Mouse (Mus musculus) thymus, postnatal 0 days (tissue): Measurements from ENCODE around the gene Phf12. TPM values are rescaled to one million over a fixed set of nuclear protein-coding genes. Genes with fewer than 3 reads are reported as not detected.
A peak's percentile ranks its signal among the peaks of the same experiment; 100 is the strongest.

Source experiments
- DNase-seq: peaks from one replicate; pipeline ENCODE4 v3.0.0-alpha.2; 2015; ENCODE audit warnings: low spot score
- polyA plus RNA-seq: library from polyadenylated mRNA; unstranded; fragments of >200 nt; fragmentation: Nextera tagmentation; extraction: Ambion mirVana; gene quantifications from 2 replicates; pipeline ENCODE4 v1.2.1, GENCODE M21; 2015

Phf12 gene
- polyA plus RNA-seq, 1 experiment from 2014 or later = 18.4 TPM

GRCm38 (mm10) chr11:77970718-77971117 is 11.8 kb upstream of the Phf12 start:
- DNase-seq = no peak

GRCm38 (mm10) chr11:77973520-77973919 is 9.0 kb upstream of the Phf12 start:
- DNase-seq = no peak

- no peak for DNase-seq
Measured at GRCm38 (mm10) chr11:77974325-77974724, 8.2 kb upstream of the Phf12 start.

GRCm38 (mm10) chr11:77975873-77976272 is 6.7 kb upstream of the Phf12 start:
- DNase-seq = no peak

GRCm38 (mm10) chr11:77978161-77978560 is 4.4 kb upstream of the Phf12 start:
- DNase-seq = no peak

GRCm38 (mm10) chr11:77979221-77979809 is 3.2 kb upstream of the Phf12 start:
- DNase-seq = no peak

GRCm38 (mm10) chr11:77980281-77981204 is 2.0 kb upstream of the Phf12 start:
- peak; percentile 57 for DNase-seq

GRCm38 (mm10) chr11:77981609-77982440 is 729 bp upstream of the Phf12 start:
- DNase-seq = peak; percentile 99

GRCm38 (mm10) chr11:77983191-77983936 is 810 bp downstream of the Phf12 start:
- DNase-seq = peak; percentile 69

GRCm38 (mm10) chr11:77983937-77984835 is 1.6 kb downstream of the Phf12 start:
- DNase-seq = peak; percentile 55

- peak; percentile 42 for DNase-seq
Measured at GRCm38 (mm10) chr11:77984836-77985231, 2.3 kb downstream of the Phf12 start.

- no peak for DNase-seq
Measured at GRCm38 (mm10) chr11:77985541-77986065, 3.0 kb downstream of the Phf12 start.

- no peak for DNase-seq
Measured at GRCm38 (mm10) chr11:77989071-77989690, 6.6 kb downstream of the Phf12 start.

- DNase-seq = no peak
Measured at GRCm38 (mm10) chr11:77995556-77995955, 13.0 kb downstream of the Phf12 start.

GRCm38 (mm10) chr11:78006446-78006845 is 23.9 kb downstream of the Phf12 start:
- no peak for DNase-seq

GRCm38 (mm10) chr11:78019676-78020075 is 37.1 kb downstream of the Phf12 start:
- peak; percentile 73 for DNase-seq

- DNase-seq = peak; percentile 30
Measured at GRCm38 (mm10) chr11:78023607-78024006, 41.1 kb downstream of the Phf12 start.

- no peak for DNase-seq
Measured at GRCm38 (mm10) chr11:78029240-78029639, 46.7 kb downstream of the Phf12 start.

GRCm38 (mm10) chr11:78030600-78030999 is 48.0 kb downstream of the Phf12 start:
- no peak for DNase-seq
